In the genomic region with DNA sequence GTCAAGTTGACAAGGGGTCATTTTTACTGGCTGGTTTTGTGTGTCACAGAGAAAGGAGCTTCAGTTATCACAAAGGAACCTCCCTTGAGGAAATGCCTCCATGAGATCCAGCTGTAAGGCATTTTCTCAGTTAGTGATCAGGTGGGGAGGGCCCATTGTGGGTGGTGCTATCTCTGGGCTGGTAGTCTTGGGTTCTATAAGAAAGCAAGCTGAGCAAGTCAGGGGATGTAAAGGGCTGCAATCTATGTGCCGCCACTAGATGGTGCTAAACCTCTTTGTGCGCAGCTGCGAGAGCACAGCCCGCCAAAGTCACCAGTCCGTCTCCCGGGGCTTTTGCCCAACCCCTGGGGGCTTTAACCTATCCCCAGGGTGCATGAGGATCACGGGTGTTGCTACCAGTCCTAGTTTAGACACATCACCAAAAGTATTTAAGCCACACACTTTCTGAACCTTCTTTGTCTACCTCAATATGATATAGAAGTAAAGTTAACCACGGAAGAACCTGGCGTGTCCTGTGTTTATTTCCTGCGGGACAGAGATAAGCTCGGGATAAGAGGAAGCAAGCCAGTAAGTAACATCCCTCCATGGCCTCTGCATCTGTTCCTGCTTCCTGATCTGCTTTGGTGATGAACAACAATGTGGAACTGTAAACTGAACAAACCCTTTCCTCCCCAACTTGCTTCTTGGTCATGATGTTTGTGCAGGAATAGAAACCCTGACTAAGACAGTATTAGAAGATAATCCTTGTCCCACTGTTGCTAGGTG, we compare ENCODE assay signal across 9 mouse cellular contexts. TPM values are rescaled to one million over a fixed set of nuclear protein-coding genes. Genes with fewer than 3 reads are reported as not detected.
DNase-seq lines count a peak whose midpoint lies in the region; ATAC-seq lines count a peak whose summit lies in the region.
"Not testable (repeated sequence)": the region's sequence is repeated elsewhere in the genome, so short reads cannot be mapped to it uniquely, and the experiment has no call there.
"Had no signal": no experiment of that assay in that cellular context is flagged by ENCODE, and none has a peak within 500 bp of the region (broad histone marks: within the 10 kb centered on the region; RNA-seq: fewer than 3 reads in every experiment).

No protein-coding gene starts in this region.

- 10% methylated on average over 11 of the region's 11 CpGs for WGBS in embryonic facial prominence, embryonic 13.5 days

- peak overlapping the region; percentile 27 for H3K4me3 ChIP-seq in embryonic facial prominence, embryonic 13.5 days

- not testable (repeated sequence) for H3K36me3 ChIP-seq in embryonic facial prominence, embryonic 13.5 days

- ATAC-seq in embryonic facial prominence, embryonic 13.5 days (ENCODE audit: insufficient number of reproducible peaks, insufficient read depth, low FRiP score, low TSS enrichment, low read depth) = not testable (repeated sequence)

- H3K4me2 ChIP-seq in embryonic facial prominence, embryonic 13.5 days = peak overlapping the region; percentile 53

- DNase-seq in adrenal gland, adult 2 months = peak; percentile 72
- peak; percentile 46 to 68 for DNase-seq in heart, adult 9 months (ENCODE audit: low spot score in 2 of 2)
- DNase-seq in kidney, adult 18-20 months = peak; percentile 83
- peak; percentile 84 to 85 for DNase-seq in left cerebral cortex, postnatal 14 days (ENCODE audit: low spot score in 2 of 2)
- DNase-seq in lung, postnatal 4 days = peak; percentile 70 to 78
- peak; percentile 75 for DNase-seq in right cerebral cortex, postnatal 14 days
- DNase-seq in urinary bladder, postnatal 25 days (ENCODE audit: low spot score) = peak; percentile 36

- H3K4me1 ChIP-seq in embryonic facial prominence, embryonic 13.5 days = not testable (repeated sequence)

- H3K27ac ChIP-seq in embryonic facial prominence, embryonic 13.5 days = not testable (repeated sequence)

- not testable (repeated sequence) for H3K9me3 ChIP-seq in embryonic facial prominence, embryonic 13.5 days

- intact Hi-C loops in left cerebral cortex, postnatal 14 days (cut with DNase I) = loop anchor here (2.0 kb wide), 1 partner anchor 54 kb away; no protein-coding TSS in a partner anchor

- not testable (repeated sequence) for H3K27me3 ChIP-seq in embryonic facial prominence, embryonic 13.5 days

- not testable (repeated sequence) for H3K9ac ChIP-seq in embryonic facial prominence, embryonic 13.5 days

RNA-seq across cellular contexts. Expression of a gene that starts 6.1 kb away (rescaled TPM):
- 1 to 10 TPM in 1 of 2 experiments, under 1 TPM in 1; 0.76 to 2.2 TPM for total RNA-seq in adrenal gland, adult 2 months (2021)
- 1.2 and 2.1 TPM in 2 replicates for polyA plus RNA-seq in adrenal gland, adult 2 months (2012; rRNA removed)
- 0.34 and 0.73 TPM in 2 replicates for polyA plus RNA-seq in embryonic facial prominence, embryonic 13.5 days (2015; fragmentation: Nextera tagmentation; extraction: Ambion mirVana)
- under 1 TPM; 0.26 to 0.61 TPM for total RNA-seq in left cerebral cortex, postnatal 14 days (2021)

RNA-seq across cellular contexts. Expression of a gene that starts 22.6 kb away (rescaled TPM):
- 10 to 100 TPM; 16.1 to 18.3 TPM for total RNA-seq in adrenal gland, adult 2 months (2021)
- polyA plus RNA-seq in adrenal gland, adult 2 months (2012; rRNA removed) = 45.9 and 50.7 TPM in 2 replicates
- polyA plus RNA-seq in embryonic facial prominence, embryonic 13.5 days (2015; fragmentation: Nextera tagmentation; extraction: Ambion mirVana) = 34.1 and 36.2 TPM in 2 replicates
- 10 to 100 TPM; 44.9 to 52.0 TPM for total RNA-seq in left cerebral cortex, postnatal 14 days (2021)

RNA-seq across cellular contexts. Expression of a gene that starts 46.2 kb away (rescaled TPM):
- 10 to 100 TPM; 71.2 to 90.8 TPM for total RNA-seq in adrenal gland, adult 2 months (2021)
- 524 and 593 TPM in 2 replicates for polyA plus RNA-seq in adrenal gland, adult 2 months (2012; rRNA removed)
- 29.4 and 30.0 TPM in 2 replicates for polyA plus RNA-seq in embryonic facial prominence, embryonic 13.5 days (2015; fragmentation: Nextera tagmentation; extraction: Ambion mirVana)
- total RNA-seq in left cerebral cortex, postnatal 14 days (2021) = 10 to 100 TPM; 39.9 to 42.5 TPM

RNA-seq across cellular contexts. Expression of a gene that starts 49.4 kb away (rescaled TPM):
- total RNA-seq in adrenal gland, adult 2 months (2021) = under 1 TPM in 1 of 2 experiments, not detected in 1; 0.26 TPM
- not detected in 2 replicates for polyA plus RNA-seq in adrenal gland, adult 2 months (2012; rRNA removed)
- polyA plus RNA-seq in embryonic facial prominence, embryonic 13.5 days (2015; fragmentation: Nextera tagmentation; extraction: Ambion mirVana) = not detected in 2 replicates
- total RNA-seq in left cerebral cortex, postnatal 14 days (2021) = not detected
- total RNA-seq: megakaryocyte, adult 5-6 weeks had no signal

RNA-seq across cellular contexts. Expression of a gene that starts 50.0 kb away (rescaled TPM):
- total RNA-seq in adrenal gland, adult 2 months (2021) = 10 to 100 TPM; 12.5 to 17.2 TPM
- polyA plus RNA-seq in adrenal gland, adult 2 months (2012; rRNA removed) = 97.2 and 107 TPM in 2 replicates
- polyA plus RNA-seq in embryonic facial prominence, embryonic 13.5 days (2015; fragmentation: Nextera tagmentation; extraction: Ambion mirVana) = 9.4 and 10.5 TPM in 2 replicates
- 1 to 10 TPM; 6.6 to 8.1 TPM for total RNA-seq in left cerebral cortex, postnatal 14 days (2021)
